Mouse (Mus musculus) liver, embryonic 11.5 days (tissue): ENCODE measurements around the gene Farp1. TPM values are rescaled to one million over a fixed set of nuclear protein-coding genes. Genes with fewer than 3 reads are reported as not detected.

Experiments used
- ATAC-seq: fragments of 200-750 bp; cut with Nextera tagmentation; replicated peaks from 2 replicates; pipeline ENCODE4 v1.8.0; 2017; ENCODE audit warnings: moderate number of reproducible peaks, mild to moderate bottlenecking, moderate TSS enrichment, moderate library complexity; ENCODE audit not compliant: low FRiP score
- DNase-seq: peaks from one replicate; pipeline ENCODE4 v3.0.0-alpha.2; 2017; ENCODE audit warnings: low spot score
- H3K27ac ChIP-seq: fragments of 300-500 bp; sonication (generic); 2 replicates; pipeline ENCODE4 v1.5.1; 2014; ENCODE audit warnings: mild to moderate bottlenecking, low read depth, low read length, control low read depth
- H3K27me3 ChIP-seq: fragments of 300-500 bp; sonication (generic); replicated peaks from 2 replicates; pipeline ENCODE4 v1.6.1; 2014; ENCODE audit warnings: low read length, mixed read lengths; ENCODE audit not compliant: control insufficient read depth, insufficient read depth
- H3K36me3 ChIP-seq: fragments of 300-500 bp; sonication (generic); 2 replicates; pipeline ENCODE4 v1.6.1; 2014; ENCODE audit warnings: mild to moderate bottlenecking, low read length, moderate library complexity, mixed read lengths; ENCODE audit not compliant: control insufficient read depth, insufficient read depth
- H3K4me1 ChIP-seq: fragments of 300-500 bp; sonication (generic); replicated peaks from 2 replicates; pipeline ENCODE4 v1.6.1; 2014; ENCODE audit warnings: low read length, mixed read lengths; ENCODE audit not compliant: control insufficient read depth, insufficient read depth
- H3K4me2 ChIP-seq: fragments of 300-500 bp; sonication (generic); 2 replicates; pipeline ENCODE4 v1.6.1; 2014; ENCODE audit warnings: mild to moderate bottlenecking, control low read depth, moderate library complexity
- H3K4me3 ChIP-seq: fragments of 300-500 bp; sonication (generic); 2 replicates; pipeline ENCODE4 v1.5.1; 2014; ENCODE audit warnings: low read depth, low read length, control low read depth
- H3K9ac ChIP-seq: fragments of 300-500 bp; sonication (generic); 2 replicates; pipeline ENCODE4 v1.6.1; 2014; ENCODE audit warnings: low read depth, low read length, control low read depth
- H3K9me3 ChIP-seq: fragments of 300-500 bp; sonication (generic); 2 replicates; pipeline ENCODE4 v1.6.1; 2016; ENCODE audit warnings: low read length, inconsistent platforms, mixed read lengths; ENCODE audit not compliant: control insufficient read depth
- WGBS: fragments of 180-500 bp; shearing (Covaris S2); extraction: QIAGEN DNeasy Blood & Tissue Kit; methylation state at CpG from one replicate; pipeline ENCODE4 v1.1.7; 2014; 5-methylcytosine and 5-hydroxymethylcytosine counted together
- polyA plus RNA-seq: library from polyadenylated mRNA; unstranded; fragments of >200 nt; fragmentation: Nextera tagmentation; extraction: Ambion mirVana; gene quantifications from 2 replicates; pipeline ENCODE4 v1.2.1, GENCODE M21; 2014

Gene Farp1
- polyA plus RNA-seq, 1 experiment from 2014 or later = 17.6 TPM

DNA sequence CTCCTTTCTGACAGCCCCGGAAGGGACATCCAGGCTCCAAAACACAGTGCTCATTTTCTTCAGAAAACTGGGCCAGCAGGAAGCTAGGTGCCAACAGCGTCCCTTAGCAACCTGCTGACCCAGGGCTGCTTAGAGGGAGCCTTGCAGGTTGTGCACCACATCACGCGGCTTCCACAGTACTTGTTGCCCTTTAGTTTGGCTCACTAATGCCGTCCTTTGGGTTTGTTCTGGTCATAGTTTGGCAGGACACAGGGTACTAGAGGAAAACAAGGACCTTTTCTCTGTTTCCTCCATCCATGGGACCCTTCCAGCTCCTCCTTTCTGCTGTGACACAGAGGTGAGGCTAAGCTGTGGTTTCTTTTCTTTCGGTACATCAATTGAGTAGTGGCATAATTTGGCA, 78.8 kb downstream of the Farp1 start:
- Histone ChIP-seq H3K4me1 (peaks cover 3% of the 10 kb centered on the region; the same call in 1 of the 2 replicates), H3K27me3 (no peaks in the 10 kb centered on the region), H3K9ac (no peak overlapping the region), H3K4me3 (no peak overlapping the region), H3K4me2 (no peak overlapping the region), H3K9me3 (no peaks in the 10 kb centered on the region), H3K36me3 (peaks cover 3% of the 10 kb centered on the region; the same call in 1 of the 2 replicates), H3K27ac (no peak overlapping the region)
- WGBS = 85% methylated on average over 6 of the region's 6 CpGs
- DNase-seq = no peak
- no peak for ATAC-seq

- no peak overlapping the region for H3K4me3 ChIP-seq
- no peaks in the 10 kb centered on the region for H3K9me3 ChIP-seq
- H3K36me3 ChIP-seq = peaks cover 3% of the 10 kb centered on the region; the same call in 1 of the 2 replicates
- H3K4me2 ChIP-seq = no peak overlapping the region
- no peak overlapping the region for H3K9ac ChIP-seq
- no peaks in the 10 kb centered on the region for H3K27me3 ChIP-seq
- DNase-seq (no peak), ATAC-seq (no peak)
- H3K4me1 ChIP-seq = no peaks in the 10 kb centered on the region
- no peak overlapping the region for H3K27ac ChIP-seq
- 82% methylated on average over 4 of the region's 4 CpGs for WGBS
Observed at GRCm38 (mm10) chr14:121116696-121117095, 81.7 kb downstream of the Farp1 start.

DNA sequence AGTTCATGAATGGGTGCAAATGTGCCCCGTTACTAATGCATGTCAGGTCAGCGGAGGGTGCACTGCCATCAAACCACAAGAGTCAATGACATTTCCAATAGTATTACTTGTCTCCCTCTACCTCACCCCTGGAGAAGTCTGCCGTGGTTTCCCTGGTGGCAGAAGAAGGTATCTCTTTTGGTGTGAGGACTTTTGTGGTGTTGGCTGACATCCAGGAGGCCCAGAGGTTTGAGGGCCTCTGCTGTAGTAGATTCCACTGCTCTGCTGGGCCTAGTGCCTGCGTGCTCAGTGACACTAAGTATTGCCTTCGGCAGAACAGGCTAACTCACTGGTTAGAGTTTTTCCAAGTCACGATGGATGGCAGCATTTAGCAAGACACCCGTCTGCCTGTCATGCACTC, 83.9 kb downstream of the Farp1 start:
- Histone ChIP-seq H3K4me1 (no peaks in the 10 kb centered on the region), H3K36me3 (no peaks in the 10 kb centered on the region; the same call in 1 of the 2 replicates), H3K27ac (no peak overlapping the region), H3K27me3 (no peaks in the 10 kb centered on the region), H3K9me3 (no peaks in the 10 kb centered on the region), H3K4me3 (no peak overlapping the region), H3K9ac (no peak overlapping the region), H3K4me2 (no peak overlapping the region)
- DNase-seq (no peak), ATAC-seq (no peak)
- WGBS = 79% methylated on average over 7 of the region's 7 CpGs

DNA sequence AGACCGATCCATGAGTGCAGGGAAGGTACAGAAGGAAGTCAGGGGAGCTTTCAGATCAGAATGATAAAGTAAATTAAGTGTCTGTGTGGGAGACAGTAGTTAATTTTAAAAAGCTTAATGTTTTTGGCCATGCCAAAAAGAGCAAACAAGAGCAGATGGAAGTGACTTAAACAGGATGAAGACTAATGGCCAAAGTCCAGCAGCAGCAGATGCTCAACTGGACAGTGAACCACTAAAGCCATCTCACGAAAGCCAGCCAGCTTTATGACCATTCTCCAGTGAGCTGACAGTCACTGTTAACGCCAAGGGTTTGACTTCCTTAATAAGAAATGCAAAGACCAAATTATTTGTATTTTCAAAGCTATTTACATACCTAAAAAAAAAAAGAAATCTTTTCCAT, 86.7 kb downstream of the Farp1 start:
- Histone ChIP-seq H3K4me3 (no peak overlapping the region), H3K4me2 (no peak overlapping the region), H3K9ac (no peak overlapping the region), H3K9me3 (no peaks in the 10 kb centered on the region), H3K4me1 (0 out of 2 replicates have a peak, but pooled peaks cover under 1% of the 10 kb centered on the region), H3K36me3 (no peaks in the 10 kb centered on the region; the same call in 1 of the 2 replicates), H3K27me3 (no peaks in the 10 kb centered on the region), H3K27ac (no peak overlapping the region)
- WGBS = 65% methylated on average over 3 of the region's 3 CpGs
- DNase-seq (no peak), ATAC-seq (no peak)

- Histone ChIP-seq H3K27ac (no peak overlapping the region), H3K4me2 (no peak overlapping the region), H3K27me3 (no peaks in the 10 kb centered on the region), H3K36me3 (no peaks in the 10 kb centered on the region; the same call in 1 of the 2 replicates), H3K9me3 (no peaks in the 10 kb centered on the region), H3K4me3 (no peak overlapping the region), H3K4me1 (peaks cover 2% of the 10 kb centered on the region; the same call in 1 of the 2 replicates), H3K9ac (no peak overlapping the region)
- 43% methylated on average over 2 of the region's 2 CpGs for WGBS
- DNase-seq = no peak
- no peak for ATAC-seq
Observed at GRCm38 (mm10) chr14:121122852-121123251, 87.9 kb downstream of the Farp1 start.

GRCm38 (mm10) chr14:121124409-121125010, 89.5 kb downstream of the Farp1 start:
- Histone ChIP-seq H3K4me3 (no peak overlapping the region), H3K4me2 (no peak overlapping the region), H3K9ac (no peak overlapping the region), H3K4me1 (peaks cover 8% of the 10 kb centered on the region), H3K27me3 (no peaks in the 10 kb centered on the region), H3K27ac (no peak overlapping the region), H3K36me3 (no peaks in the 10 kb centered on the region; the same call in 1 of the 2 replicates), H3K9me3 (no peaks in the 10 kb centered on the region)
- no peak for DNase-seq
- peak; percentile 77 for ATAC-seq
- WGBS = 70% methylated on average over 8 of the region's 8 CpGs

- Histone ChIP-seq H3K36me3 (no peaks in the 10 kb centered on the region; the same call in 1 of the 2 replicates), H3K27me3 (no peaks in the 10 kb centered on the region), H3K9ac (no peak overlapping the region), H3K4me2 (no peak overlapping the region), H3K27ac (no peak overlapping the region), H3K4me3 (no peak overlapping the region), H3K9me3 (no peaks in the 10 kb centered on the region), H3K4me1 (peaks cover 12% of the 10 kb centered on the region)
- DNase-seq = no peak
- 78% methylated on average over 3 of the region's 3 CpGs for WGBS
- 0 out of 2 replicates have a peak, but pooled peaks have one; percentile 40 for ATAC-seq
Observed at GRCm38 (mm10) chr14:121125651-121126050, 90.7 kb downstream of the Farp1 start.

- Histone ChIP-seq H3K4me3 (no peak overlapping the region), H3K9ac (no peak overlapping the region), H3K4me1 (peaks cover 15% of the 10 kb centered on the region), H3K9me3 (no peaks in the 10 kb centered on the region), H3K4me2 (no peak overlapping the region), H3K36me3 (no peaks in the 10 kb centered on the region; the same call in 1 of the 2 replicates), H3K27ac (no peak overlapping the region), H3K27me3 (no peaks in the 10 kb centered on the region)
- DNase-seq (no peak), ATAC-seq (no peak)
- WGBS = 88% methylated on average over 4 of the region's 4 CpGs
Observed at GRCm38 (mm10) chr14:121126291-121126690, 91.3 kb downstream of the Farp1 start.
